Mouse (Mus musculus): ENCODE data around the gene Hes6.

- TF ChIP-seq POLR2A (IDR thresholded peaks at IDR 0.05; ENCODE audit: borderline replicate concordance, extremely low read depth, insufficient read depth, insufficient read length, poor library complexity, severe bottlenecking) (no peak), CTCF (IDR thresholded peaks at IDR 0.05; ENCODE audit: borderline replicate concordance, extremely low read depth, insufficient read depth, insufficient read length) (no peak)
Observed at GRCm38 (mm10) chr1:91457116-91457515, 43.3 kb upstream of the Hes6 start.

Data from brain, embryonic 14.5 days (tissue).